Mouse (Mus musculus) gastrocnemius, postnatal 14 days (tissue): ENCODE measurements around the gene Doc2b. TPM values are rescaled to one million over a fixed set of nuclear protein-coding genes. Genes with fewer than 3 reads are reported as not detected.

ENCODE experiments used
- DNase-seq: peaks from one replicate; pipeline ENCODE4 v3.0.0; 2021; ENCODE audit warnings: mixed read lengths
- intact Hi-C: fragments of 180-260 bp; cut with DNase I; formaldehyde crosslinking; loops from one replicate; pipeline ENCODE4 v1.15.1; 2025; ENCODE audit warnings: low total_unique reads
- total RNA-seq, 2 experiments: library from RNA; stranded (reverse); gene quantifications; 2 replicates each; pipeline ENCODE4 v1.2.3; 2021

The Doc2b gene
- total RNA-seq, 2 experiments from 2014 or later = 0.53 to 1.8 TPM

DNA sequence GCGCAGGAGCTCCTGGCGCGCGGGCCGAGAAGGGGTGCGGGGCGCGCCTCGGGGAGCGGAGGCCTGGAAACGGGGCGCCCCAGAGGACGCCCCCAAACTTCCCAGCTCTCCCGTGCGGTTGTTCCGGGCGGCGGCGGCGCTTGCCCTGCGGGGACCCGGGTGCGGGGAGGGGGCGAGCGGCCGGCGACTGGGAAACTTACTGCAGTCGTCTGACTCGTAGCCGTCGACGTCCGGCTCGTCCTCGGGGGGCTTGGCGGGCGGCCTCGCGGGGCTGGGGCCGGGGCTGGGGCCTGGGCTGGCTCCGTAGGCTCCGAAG, 570 bp downstream of the Doc2b start:
- intact Hi-C loops = no loop called here
- DNase-seq = no peak

DNA sequence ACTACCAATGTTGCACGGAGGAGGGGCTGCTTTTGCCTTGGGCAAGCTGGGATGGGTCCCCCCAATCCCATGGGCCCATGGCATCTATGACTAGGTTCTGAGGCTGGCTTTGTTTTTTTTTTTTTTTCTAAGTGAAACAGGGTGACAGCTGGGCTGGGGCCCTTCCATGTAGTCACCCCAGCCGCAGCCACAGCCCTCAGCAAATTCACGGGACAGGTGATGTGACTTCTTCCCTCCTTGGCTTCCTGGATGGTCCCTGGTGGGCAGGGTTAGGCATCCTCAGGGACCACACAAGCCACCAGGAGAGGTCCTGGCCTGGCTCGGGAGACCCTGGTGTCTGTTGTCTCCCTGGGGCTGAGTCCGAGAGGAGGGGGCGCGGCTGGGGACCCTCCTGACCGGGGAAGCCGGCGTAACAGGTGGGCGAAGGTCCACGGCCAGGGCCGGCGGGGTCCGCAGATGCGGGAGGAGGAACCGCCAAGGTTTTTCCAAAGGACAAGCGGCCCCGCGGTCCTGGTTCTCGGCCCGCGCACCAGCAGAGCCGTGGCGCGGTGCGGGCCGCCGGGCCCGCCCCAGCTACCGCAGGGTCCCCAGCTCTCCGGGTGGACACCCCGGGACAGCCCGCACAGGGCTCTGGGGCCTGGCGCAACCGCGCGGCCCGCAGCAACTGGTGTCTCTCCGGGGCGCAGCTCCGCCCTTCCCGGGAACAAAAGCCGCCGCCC, 1.1 kb downstream of the Doc2b start:
- no peak for DNase-seq
- intact Hi-C loops = no loop called here

DNA sequence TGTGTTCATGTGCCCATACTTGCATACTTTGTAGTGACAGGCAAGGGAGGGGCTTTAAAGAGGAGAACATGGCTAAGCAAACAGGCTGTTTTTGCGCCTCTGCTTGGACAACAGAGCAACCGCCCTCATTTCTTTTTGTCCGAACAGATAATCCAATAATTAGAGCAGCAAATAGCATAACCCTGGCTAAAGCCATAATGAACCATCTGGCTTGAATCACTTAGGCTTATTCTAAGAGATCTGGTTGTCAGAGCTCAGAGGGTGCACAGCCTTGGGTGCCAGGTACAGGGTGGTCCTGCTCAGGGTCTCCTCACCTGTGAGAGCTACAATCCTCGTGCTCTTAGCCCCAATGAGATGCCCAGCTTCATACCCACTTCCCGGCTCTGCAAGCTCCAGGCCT, 2.5 kb downstream of the Doc2b start:
- intact Hi-C loops = no loop called here
- no peak for DNase-seq

DNA sequence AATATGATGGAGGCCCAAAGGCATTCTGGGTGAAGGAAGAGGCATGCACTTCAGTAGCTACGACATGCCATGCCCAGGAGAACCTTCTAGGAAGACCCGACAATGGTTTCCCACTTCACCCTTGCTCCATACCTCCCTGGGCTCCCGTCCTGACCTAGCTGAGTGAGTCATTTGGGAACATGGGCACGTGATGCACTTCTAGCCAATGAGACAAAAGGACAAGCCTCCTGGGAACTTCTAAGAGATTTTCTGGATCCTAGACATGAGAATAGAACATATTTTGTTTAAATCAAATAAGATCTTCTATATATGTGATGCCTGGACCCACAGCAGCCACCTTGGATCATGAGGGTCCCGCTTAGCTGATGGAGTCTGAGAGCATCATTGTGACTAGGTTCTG, 3.3 kb downstream of the Doc2b start:
- DNase-seq = no peak
- intact Hi-C loops = no loop called here

DNA sequence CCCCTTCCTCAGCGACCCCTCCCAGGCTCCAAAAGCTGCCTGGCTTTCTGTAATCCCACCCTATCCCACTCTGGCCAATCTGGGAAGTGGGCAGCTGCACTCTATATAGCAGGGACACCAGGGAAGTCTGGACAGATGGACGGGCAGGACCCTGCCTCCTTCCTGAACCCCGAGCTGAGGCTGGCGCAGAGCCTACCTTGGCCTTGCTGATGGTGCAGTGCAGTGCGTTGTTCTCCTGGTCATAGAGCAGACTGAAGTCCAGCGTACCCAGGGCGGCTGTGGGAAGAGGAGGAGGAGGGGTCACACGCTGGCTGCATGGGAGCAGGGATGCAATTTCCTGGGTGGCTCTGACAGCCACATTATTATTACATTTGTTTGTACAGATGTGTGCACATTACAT, 10.0 kb downstream of the Doc2b start:
- intact Hi-C loops = loop anchor here (5.0 kb wide), 1 partner anchor 371 kb away; no protein-coding TSS in a partner anchor
- DNase-seq = no peak

DNA sequence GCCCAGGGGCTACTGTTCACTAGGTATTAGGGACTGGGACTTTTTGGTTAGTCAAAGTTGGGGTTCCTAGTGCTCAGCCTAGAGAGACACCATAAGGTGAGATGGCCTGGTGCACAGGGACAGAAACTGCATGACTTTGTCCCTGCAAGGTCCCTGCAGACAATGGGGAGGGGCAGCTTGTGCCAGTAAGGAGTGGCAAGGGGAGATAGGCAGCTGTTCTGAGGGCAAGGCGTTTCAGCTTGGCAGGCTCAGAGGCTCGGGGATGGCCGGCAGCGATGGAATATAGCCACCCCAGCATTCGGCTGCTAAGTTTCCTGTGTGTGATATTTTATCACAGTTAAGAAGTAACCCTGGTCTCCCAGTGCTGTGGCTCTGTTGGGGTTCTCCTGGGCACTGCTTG, 12.1 kb downstream of the Doc2b start:
- intact Hi-C loops = loop anchor here (5.0 kb wide), 1 partner anchor 124 kb away; no protein-coding TSS in a partner anchor
- no peak for DNase-seq

DNA sequence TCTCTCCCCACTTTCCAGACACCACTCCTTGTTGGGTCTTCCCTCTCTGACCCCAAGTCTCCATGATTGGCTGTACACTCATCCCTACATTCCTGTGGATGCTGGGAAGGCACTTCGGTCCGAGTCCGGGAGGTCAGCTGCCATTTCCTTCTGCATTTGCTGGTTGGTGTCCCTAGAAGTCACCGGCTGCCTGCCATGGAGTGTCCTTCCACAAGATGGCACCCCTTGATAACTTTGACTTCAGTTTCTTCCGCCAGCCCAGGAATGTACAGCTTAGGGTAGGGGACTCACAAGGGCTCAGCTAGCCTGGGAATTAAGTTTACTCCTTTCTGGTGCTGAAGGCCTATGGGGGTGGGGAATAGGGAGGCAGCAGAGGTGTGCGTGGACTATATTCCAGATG, 13.9 kb downstream of the Doc2b start:
- peak; percentile 61 for DNase-seq
- intact Hi-C loops = loop anchor here (2.0 to 5.0 kb wide), 2 partner anchors 125 to 187 kb away; no protein-coding TSS in a partner anchor

DNA sequence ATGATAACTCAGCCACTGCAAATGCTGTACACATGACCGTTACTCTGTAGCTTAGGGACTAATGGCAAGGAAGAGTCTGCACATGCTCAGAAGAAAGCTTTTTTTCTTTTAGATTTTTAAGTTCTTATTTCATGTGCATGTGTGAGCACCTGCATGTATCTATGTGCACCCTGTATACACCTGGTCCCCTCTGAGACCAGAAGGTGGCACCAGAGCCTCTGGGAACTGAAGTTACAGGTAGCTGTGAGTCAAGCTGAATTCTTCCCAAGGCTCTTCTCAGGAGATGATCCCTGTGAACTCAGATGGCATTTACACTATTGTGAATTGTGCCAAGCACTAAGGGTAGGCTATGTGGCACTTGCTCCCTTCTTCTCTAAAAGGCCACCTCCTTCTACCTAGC, 19.9 kb downstream of the Doc2b start:
- DNase-seq = no peak
- intact Hi-C loops = no loop called here

DNA sequence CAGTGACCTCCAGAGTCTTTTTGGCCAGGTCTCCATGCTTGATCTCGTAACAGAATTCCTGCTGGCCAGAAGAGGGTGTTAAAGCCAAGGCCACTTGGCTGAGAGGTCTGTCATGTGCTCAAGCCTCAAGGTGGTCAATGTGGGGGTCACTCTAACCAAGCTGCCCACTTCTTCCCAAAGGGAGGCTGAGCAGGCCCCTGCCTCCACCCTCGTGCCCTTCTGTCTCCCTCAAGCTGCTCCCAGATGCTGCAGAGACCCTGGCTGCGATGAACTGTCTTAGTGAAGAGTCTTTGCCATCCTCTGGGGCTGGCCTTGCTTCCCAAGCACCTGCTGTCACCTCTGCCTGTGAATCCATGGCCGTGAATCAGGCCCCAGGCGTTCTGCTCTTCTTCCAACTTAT, 23.3 kb downstream of the Doc2b start:
- intact Hi-C loops = no loop called here

DNA sequence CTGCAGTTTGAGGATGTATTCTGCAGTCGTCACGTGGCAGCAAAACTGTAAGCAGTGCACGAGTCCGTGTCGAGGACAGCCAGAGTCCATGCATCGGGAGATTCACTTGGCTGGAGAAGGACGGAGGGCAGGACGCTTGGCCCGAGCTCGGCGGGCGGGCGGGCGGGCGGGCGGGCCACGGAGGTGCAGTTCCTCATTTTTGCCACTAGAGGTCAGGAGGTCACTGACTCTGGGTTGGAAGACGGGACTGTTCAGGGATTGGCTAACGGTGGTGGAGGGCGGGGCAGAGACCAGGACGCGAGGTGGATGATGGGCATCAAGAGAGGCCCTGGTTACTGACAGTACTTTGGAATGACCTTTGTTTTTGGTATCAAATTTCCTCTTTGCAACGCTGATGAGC, 26.6 kb downstream of the Doc2b start:
- intact Hi-C loops = no loop called here
- DNase-seq = peak; percentile 89

More for the DNA sequence above, 23.3 kb downstream of the Doc2b start:
- DNase-seq = no peak

DNA sequence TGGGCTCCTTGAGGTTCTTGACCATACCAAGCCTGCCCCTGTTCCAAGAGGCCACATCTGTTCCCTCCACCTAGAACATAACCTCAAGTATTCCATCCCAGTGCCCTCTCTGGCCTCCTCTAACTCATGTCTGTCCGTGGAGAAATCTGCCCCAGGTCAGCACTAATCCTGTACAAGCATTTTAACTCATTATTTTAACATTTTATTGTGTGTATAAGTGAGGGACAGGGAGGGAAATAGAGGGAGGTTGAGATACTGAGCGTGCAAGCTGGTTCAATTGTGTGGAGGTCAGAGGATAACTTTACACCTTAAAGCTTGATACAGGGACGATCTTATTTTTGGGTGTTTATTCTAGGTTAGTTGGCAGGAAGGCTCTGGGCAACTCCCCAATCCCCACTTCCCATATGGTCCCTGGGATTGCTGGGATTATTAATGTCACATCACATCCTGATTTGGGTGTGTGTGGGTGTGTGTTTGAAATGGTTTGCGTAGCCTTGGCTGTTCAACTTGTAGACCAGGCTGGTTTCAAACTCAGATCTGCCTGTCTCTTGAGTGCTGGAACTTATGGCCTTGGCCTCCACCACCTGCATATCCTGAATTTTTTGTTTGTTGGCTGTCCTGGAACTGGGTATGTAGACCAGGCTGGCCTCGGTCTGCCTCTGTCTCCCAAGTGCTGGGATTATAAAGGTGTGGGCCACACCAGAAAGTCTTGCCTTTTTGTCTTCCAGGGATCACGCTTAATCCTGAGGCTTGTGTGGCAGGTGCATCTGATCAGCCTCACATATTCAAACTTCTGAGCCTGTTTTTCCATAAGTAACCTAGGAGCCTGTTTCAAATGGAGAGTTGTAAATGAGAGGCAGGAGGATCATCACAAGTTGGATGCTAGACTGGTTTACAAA, 27.5 kb downstream of the Doc2b start:
- DNase-seq = no peak
- intact Hi-C loops = no loop called here

DNA sequence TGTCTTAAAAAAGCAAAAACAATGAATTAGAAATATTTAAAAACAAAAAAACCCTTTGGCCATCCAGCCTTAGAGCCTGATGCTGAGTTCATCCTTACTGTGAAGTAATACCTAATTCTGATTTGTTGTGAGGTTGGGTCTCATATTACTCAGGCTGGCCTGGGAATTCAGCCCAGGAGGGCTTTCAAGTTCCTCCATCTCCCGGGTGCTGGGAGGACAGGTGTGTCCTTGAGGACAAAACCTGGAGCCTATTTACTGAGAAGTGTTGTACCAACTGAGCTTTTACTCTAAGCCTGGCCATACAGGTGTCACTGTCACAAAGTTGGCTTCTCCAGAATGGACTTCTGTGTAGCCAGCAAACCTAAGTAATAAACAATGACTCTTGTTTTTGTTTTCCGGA, 28.8 kb downstream of the Doc2b start:
- DNase-seq = no peak
- intact Hi-C loops = no loop called here

DNA sequence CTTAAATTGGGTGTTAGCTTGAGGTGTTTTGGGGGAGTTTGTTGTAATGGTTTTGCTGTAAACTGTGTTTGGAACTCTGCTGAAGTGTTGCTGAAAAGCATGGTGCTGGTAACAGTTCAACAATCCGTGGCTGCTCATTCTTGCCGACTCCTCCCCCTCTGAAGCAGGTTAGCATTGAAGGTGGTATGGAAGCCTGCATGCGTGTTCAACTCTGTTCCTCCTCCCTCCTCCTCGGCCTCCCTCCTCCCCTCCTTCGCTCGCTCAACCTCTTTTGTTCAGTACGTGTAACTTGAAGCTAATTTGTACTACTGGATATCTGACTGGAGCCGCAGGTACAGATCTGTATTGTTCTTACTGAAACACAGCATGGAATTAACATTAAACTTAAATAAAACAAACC, 30.7 kb downstream of the Doc2b start:
- intact Hi-C loops = no loop called here
- DNase-seq = no peak

DNA sequence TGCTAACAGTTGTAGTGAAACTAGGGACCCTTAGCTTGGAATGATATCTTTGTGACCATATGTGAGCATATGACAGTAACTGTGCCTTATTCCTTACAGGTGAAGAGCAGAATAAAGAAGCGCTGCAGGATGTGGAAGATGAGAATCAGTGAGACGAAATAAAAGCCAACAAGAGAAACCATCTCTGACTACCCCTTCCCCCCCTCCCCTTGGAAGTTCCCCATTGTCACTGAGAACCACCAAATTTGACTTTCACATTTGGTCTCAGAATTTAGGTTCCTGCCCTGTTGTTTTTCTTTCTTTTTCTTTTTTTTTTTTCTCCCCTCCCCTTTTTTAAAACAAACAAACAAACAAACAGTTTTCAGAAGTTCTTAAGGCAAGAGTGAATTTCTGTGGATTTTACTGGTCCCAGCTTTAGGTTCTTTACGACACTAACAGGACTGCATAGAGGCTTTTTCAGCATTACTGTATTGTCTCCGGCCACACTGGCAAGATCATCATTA, 31.3 kb downstream of the Doc2b start:
- intact Hi-C loops = no loop called here
- DNase-seq = no peak

DNA sequence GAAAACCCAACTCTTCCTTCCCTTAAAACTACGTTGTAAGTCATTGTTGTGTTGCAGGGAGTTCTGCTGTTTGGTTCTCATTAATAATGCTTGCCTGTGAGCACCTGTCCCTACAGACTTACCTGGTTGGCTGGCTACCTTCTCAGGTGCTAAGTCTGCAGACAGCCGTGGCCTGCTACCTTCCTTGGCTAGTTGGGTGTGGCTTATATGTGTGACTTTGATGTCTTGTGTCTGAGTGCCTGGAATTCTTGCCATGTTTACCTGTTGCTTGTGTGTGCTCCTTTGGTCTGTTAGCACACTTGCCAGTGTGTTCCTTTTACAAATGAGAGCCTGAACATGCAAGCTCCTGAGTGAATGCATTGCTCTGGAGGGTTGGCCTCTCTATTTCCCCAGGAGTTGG, 33.1 kb downstream of the Doc2b start:
- intact Hi-C loops = no loop called here
- no peak for DNase-seq

DNA sequence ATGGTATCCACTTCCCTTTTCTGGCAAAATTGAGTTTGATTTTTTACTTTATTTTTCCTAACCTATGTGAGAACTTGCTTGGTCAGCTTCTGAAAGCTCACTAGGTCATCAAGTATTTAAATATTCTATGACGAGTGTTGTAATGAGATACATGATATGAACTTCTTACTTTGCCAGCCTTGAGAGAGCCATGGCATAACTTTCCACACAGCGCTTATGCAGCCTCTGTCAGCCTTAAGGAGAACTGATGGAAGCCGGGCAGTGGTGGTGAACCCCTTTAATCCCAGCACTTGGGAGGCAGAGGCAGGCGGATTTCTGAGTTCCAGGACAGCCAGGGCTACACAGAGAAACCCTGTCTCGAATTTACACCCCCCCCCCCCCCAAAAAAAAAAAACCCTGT, 35.1 kb downstream of the Doc2b start:
- intact Hi-C loops = no loop called here
- DNase-seq = no peak

DNA sequence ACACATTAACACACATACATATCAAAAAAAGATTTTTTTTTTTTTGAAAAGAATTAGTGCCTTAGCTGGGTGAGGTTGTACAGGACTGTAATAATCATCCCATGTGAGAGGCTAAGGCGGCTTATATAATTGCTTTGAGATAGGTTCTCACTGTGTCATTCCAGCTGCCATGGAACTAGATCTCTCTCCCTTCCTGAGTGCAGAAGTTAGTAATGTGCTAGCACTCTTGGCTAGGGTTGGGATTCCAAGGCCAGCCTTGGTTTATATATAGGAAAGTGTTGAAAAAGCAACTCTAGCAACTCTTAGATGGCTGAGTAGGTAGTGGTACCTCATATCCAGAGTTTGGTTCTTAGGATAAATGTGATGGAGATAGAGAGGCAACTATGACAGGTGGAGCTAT, 37.3 kb downstream of the Doc2b start:
- intact Hi-C loops = no loop called here
- DNase-seq = no peak

DNA sequence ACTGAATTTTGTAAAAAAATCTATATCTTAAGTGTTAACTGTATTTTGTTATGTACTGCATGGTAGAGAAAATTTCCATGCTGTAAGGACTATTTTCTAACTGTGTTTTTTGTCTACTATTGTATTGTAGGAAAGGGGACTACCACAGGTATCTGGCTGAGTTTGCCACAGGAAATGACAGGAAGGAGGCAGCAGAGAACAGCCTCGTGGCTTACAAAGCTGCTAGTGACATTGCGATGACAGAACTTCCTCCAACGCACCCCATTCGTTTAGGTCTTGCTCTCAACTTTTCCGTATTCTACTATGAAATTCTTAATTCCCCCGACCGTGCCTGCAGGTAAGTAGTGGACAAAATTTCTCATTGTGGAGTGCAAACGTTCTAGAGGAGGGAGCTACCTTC, 39.2 kb downstream of the Doc2b start:
- DNase-seq = no peak
- intact Hi-C loops = no loop called here

DNA sequence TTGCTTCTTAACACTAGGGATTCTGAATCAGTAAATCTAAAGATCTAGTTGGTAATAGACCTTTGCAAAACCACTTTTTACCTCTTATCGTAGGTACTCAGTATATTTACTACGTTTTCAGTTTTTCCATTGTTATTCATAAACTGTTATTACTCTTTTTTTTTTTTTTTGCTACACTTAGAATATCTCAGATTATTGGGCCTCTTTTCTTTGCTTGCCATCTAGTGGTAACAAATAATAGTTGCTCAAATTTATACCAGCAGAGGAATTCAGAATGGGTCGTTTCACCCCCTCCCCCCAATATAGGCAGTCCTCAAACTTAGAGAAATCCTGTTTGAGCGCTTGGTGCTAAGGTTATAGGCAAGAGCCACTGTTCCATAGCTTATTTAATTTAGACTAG, 44.8 kb downstream of the Doc2b start:
- intact Hi-C loops = no loop called here
- DNase-seq = no peak

DNA sequence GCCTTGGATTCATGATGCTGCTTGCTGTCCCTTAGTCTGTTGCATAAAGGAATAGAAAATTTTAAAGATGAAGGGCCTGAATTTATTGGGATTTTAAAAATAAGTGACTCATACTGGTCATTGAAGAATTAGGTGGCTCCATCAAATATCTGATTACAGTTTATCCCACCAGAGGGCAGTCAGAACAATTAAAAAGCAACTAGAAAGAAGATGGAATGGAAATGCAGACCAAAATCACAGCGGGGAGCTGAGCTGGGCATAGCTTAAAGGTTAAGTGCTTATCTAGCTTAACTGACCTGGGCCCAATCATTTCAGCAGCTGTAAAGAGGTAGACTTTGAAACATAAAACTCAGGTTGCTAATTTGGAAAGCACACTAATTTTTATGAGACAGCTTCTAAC, 45.3 kb downstream of the Doc2b start:
- DNase-seq = no peak
- intact Hi-C loops = no loop called here

DNA sequence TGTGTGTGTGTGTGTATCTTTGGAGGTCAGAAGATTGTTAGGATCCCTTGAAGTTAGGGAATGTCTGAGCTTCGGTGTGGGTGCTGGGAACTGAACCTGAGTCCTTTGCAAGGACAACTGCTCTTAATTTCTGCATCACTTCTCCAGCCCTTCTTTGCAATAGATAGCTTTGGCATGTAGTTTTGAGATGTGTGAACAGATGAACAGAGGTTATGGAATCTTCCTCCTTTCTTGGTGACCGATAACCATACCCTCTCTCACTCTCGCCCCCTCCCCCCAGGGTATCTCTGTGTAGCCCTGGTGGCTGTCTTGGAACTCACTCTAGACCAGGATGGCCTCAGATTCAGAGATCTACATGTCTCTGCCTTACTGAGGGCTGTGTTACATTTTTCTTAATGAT, 51.1 kb downstream of the Doc2b start:
- intact Hi-C loops = no loop called here
- no peak for DNase-seq
